Mouse (Mus musculus) ES-Bruce4 (cell line): ENCODE results near the gene Cdkal1.

Experiments used
- CTCF ChIP-seq: IDR thresholded peaks from one replicate; pipeline ENCODE4 v1.8.1; 2011; ENCODE audit warnings: low read depth, low read length
- EP300 ChIP-seq: IDR thresholded peaks from 2 replicates; pipeline ENCODE4 v1.6.1; 2011; ENCODE audit warnings: low read depth, low read length; ENCODE audit not compliant: insufficient read depth

DNA sequence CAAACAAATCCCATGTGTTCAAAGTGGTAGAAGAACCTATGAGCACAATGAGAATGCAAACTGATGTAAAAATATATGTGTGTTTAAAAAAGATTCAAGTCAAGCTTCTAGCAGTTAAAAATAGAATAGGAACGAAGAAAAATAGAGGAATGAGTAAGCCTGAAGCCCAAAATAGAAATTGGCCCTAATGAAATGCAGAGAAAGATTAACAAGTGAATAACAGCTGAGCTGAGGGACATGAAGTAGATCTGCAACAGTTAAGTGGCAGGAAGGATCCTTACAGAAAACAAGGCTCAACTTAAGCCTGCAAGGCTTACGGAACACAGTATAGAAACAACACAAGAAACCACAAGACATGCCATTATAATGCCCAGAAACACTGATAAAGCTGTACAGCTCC lies 205.9 kb downstream of the Cdkal1 start:
- TF ChIP-seq CTCF = no peak
- TF ChIP-seq EP300 = no peak
